Mouse (Mus musculus): ENCODE measurements around the gene 2310057M21Rik.

The 2310057M21Rik gene

GRCm38 (mm10) chr7:131318340-131318739 is 44.2 kb downstream of the 2310057M21Rik start:
- no peak for DNase-seq

DNA sequence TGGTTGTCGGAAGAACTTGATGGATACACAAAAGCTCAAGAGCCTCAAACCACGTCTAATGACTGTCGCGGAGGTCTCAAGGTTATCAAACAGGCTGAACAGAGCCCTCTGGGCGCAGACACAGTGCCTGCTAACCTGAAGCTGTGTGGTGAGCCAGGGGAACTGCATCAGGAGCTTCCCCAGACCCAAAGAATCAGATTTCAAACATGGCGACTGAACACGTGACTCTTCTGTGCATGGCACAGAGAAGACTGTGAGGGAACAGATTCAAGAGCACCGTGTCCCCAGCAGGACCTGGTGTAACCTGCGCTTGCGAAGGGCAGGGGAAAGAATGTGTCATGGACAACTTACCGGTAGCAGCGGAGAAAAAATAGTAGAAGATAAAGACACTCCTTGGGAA is 45.0 kb downstream of the 2310057M21Rik start:
- no peak for DNase-seq

DNA sequence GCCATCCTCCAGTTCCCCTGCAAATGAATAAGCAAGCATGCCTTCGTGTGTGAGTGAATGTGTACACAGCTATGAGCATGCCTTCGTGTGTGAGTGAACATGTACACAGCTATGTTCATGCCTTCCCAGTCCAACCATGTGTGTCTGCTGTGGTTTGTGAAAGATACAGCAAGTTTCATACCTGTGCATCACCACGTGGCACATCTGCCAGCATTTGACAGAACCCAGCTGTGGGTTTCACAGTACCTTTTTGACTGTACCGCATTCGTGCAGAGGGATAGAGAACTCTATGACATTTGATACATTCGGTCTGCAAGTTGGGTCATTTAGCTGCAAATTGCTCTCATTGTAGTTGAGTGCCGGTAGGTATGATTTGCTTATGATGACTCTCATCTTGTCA is 48.1 kb downstream of the 2310057M21Rik start:
- DNase-seq: no peak

DNA sequence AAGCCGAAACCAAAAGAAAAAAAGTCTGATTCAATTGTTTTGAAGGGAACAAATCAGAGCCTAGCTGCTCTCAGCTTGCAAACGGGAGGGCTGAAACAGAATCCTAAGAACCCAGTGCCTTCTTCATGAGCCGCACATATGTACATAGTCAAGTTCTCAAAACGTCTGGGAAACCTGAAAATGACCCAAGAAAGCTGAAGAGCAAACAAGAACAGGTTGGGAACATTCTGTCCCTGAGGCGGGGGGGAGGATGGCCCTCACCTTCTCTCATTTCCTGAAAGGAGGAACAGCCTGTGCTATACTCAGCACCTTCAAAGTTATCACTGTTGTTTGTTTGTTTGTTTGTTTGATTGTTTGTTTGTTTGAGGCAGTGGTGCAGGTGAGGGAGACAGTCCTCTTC is 55.8 kb downstream of the 2310057M21Rik start:
- DNase-seq: no peak

DNA sequence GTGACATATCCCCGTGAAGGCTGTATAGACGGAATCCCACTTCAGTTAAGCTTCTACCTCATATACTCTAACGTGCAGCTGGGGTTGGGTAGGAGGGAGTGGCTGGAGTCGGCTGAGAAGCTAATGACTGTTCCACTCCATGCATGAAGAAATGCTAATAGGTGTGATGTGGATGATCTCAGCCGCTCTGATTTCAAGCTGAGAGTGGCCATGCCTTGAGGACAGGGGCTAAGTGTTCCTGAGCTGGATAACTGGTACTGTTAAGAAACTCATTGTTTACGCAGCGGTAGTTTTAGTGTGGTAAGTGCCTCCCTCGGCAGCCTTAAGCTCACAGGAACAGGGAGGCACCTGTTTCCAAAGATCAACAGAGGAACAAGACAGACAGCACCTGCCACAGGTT is 59.2 kb downstream of the 2310057M21Rik start:
- DNase-seq: no peak

DNA sequence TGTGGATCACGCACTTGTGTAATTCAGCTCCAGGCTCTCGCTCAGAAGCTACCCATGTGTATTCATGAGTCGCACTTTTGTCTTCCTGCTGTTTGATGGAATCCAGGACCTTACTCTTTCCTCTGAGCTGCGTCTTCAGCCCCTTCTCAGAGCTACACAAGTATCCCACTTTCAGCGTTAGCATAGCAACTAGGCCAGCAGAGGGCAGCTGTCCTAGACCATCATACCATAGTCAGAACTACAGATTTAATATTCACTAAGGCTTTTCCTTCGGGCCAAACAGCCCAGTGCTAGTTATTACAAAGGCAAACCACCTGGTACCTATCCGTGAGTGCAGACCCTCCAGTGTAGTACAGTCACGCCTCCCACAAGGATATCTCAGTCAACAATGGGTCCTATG is 65.4 kb downstream of the 2310057M21Rik start:
- no peak for DNase-seq

All from cerebellum, adult 18-20 months (tissue).